Mouse (Mus musculus) MEL (cell line): ENCODE data around the gene Gm36176. TPM values are rescaled to one million over a fixed set of nuclear protein-coding genes. Genes with fewer than 3 reads are reported as not detected.

Source experiments
- DNase-seq: peaks from one replicate; pipeline ENCODE4 v3.0.0; 2011; ENCODE audit warnings: low read depth, low spot score
- H3K27ac ChIP-seq: 2 replicates; pipeline ENCODE4 v1.5.1; 2012; ENCODE audit warnings: low read depth, mild to moderate bottlenecking, control low read depth, low read length, moderate library complexity; ENCODE audit not compliant: control insufficient read depth
- H3K27me3 ChIP-seq, 2 experiments: fragments of 150-350 bp in 1 of 2; sonication (generic) in 1 of 2; 2 replicates each; pipeline ENCODE4 v1.6.1; 2012; ENCODE audit warnings: low read length in 2 of 2, mild to moderate bottlenecking in 2 of 2, improper control_type of control experiment in 1 of 2, moderate library complexity in 1 of 2; ENCODE audit not compliant: insufficient read depth in 2 of 2, control insufficient read depth in 1 of 2
- H3K36me3 ChIP-seq, 2 experiments: 2 replicates each; pipeline ENCODE4 v1.6.1; 2012 to 2014; ENCODE audit warnings: low read length in 2 of 2, improper control_type of control experiment in 1 of 2, inconsistent platforms in 1 of 2, mild to moderate bottlenecking in 1 of 2; ENCODE audit not compliant: insufficient read depth in 2 of 2, control insufficient read depth in 1 of 2
- H3K4me1 ChIP-seq, 2 experiments: fragments of 150-350 bp in 1 of 2; sonication (generic) in 1 of 2; 2 replicates each; pipeline ENCODE4 v1.6.1; 2012; ENCODE audit warnings: low read length in 2 of 2, improper control_type of control experiment in 1 of 2, mild to moderate bottlenecking in 1 of 2; ENCODE audit not compliant: insufficient read depth in 2 of 2, control insufficient read depth in 1 of 2
- H3K4me3 ChIP-seq, 2 experiments: fragments of 150-350 bp in 1 of 2; sonication (generic) in 1 of 2; 2 replicates each; pipeline ENCODE4 v1.5.1; 2012; ENCODE audit warnings: low read depth in 2 of 2, low read length in 2 of 2, mild to moderate bottlenecking in 2 of 2, moderate library complexity in 2 of 2, control low read depth in 1 of 2, improper control_type of control experiment in 1 of 2; ENCODE audit not compliant: control insufficient read depth in 1 of 2, insufficient read depth in 1 of 2
- H3K79me2 ChIP-seq: 2 replicates; pipeline ENCODE4 v1.6.1; 2012; ENCODE audit warnings: mild to moderate bottlenecking, low read length, moderate library complexity; ENCODE audit not compliant: control insufficient read depth, poor library complexity, insufficient read depth
- H3K9ac ChIP-seq: 2 replicates; pipeline ENCODE4 v1.6.1; 2012; ENCODE audit warnings: low read depth, mild to moderate bottlenecking, control low read depth, low read length, moderate library complexity; ENCODE audit not compliant: control insufficient read depth, poor library complexity, severe bottlenecking
- H3K9me3 ChIP-seq: fragments of 150-350 bp; sonication (generic); replicated peaks from 2 replicates; pipeline ENCODE4 v1.6.1; 2012; ENCODE audit warnings: mild to moderate bottlenecking, low read length, improper control_type of control experiment, moderate library complexity; ENCODE audit not compliant: insufficient read depth
- CHD2 ChIP-seq: IDR thresholded peaks from 2 replicates; pipeline ENCODE4 v1.6.1; 2011; ENCODE audit warnings: low read length, improper control_type of control experiment
- CTCF ChIP-seq, 3 experiments: IDR thresholded peaks in 2 of 3; conservative IDR thresholded peaks in 1 of 3; 2 replicates each; pipeline ENCODE4 v1.5.1; 2011 to 2012; ENCODE audit warnings: low read length in 3 of 3, low read depth in 2 of 3, mild to moderate bottlenecking in 2 of 3, improper control_type of control experiment in 1 of 3, inconsistent platforms in 1 of 3, mixed read lengths in 1 of 3, moderate library complexity in 1 of 3; ENCODE audit not compliant: control insufficient read depth in 1 of 3, insufficient read depth in 1 of 3, poor library complexity in 1 of 3, severe bottlenecking in 1 of 3
- E2F4 ChIP-seq: IDR thresholded peaks from 2 replicates; pipeline ENCODE4 v1.6.1; 2011; ENCODE audit warnings: low read depth, low read length, improper control_type of control experiment, borderline replicate concordance
- ELF1 ChIP-seq: IDR thresholded peaks from 2 replicates; pipeline ENCODE4 v1.6.1; 2014; ENCODE audit warnings: low read depth, mild to moderate bottlenecking, inconsistent platforms, low read length, improper control_type of control experiment, moderate library complexity
- EP300 ChIP-seq, 2 experiments: IDR thresholded peaks; 2 replicates each; pipeline ENCODE4 v1.6.1; 2011; ENCODE audit warnings: improper control_type of control experiment in 2 of 2, low read length in 2 of 2, low read depth in 1 of 2, mild to moderate bottlenecking in 1 of 2
- ETS1 ChIP-seq: IDR thresholded peaks from 2 replicates; pipeline ENCODE4 v1.6.1; 2012; ENCODE audit warnings: low read depth, mild to moderate bottlenecking, inconsistent platforms, low read length, improper control_type of control experiment, moderate library complexity
- GABPA ChIP-seq: IDR thresholded peaks from 2 replicates; pipeline ENCODE4 v1.6.1; 2012; ENCODE audit warnings: low read depth, mild to moderate bottlenecking, inconsistent platforms, low read length, improper control_type of control experiment, moderate library complexity
- HCFC1 ChIP-seq: IDR thresholded peaks from 2 replicates; pipeline ENCODE4 v1.6.1; 2012; ENCODE audit warnings: low read depth, mild to moderate bottlenecking, inconsistent platforms, low read length, improper control_type of control experiment, moderate library complexity
- KAT2A ChIP-seq: conservative IDR thresholded peaks from 2 replicates; pipeline ENCODE4 v1.6.1; 2012; ENCODE audit warnings: low read depth, low read length, improper control_type of control experiment, inconsistent platforms
- MAX ChIP-seq: IDR thresholded peaks from 2 replicates; pipeline ENCODE4 v1.6.1; 2011; ENCODE audit warnings: low read length, improper control_type of control experiment
- MEF2A ChIP-seq: IDR thresholded peaks from 2 replicates; pipeline ENCODE4 v1.6.1; 2014; ENCODE audit warnings: low read depth, mild to moderate bottlenecking, inconsistent platforms, low read length, improper control_type of control experiment; ENCODE audit not compliant: poor library complexity, insufficient replicate concordance, severe bottlenecking; ENCODE audit errors: extremely low read depth
- MXI1 ChIP-seq: IDR thresholded peaks from 2 replicates; pipeline ENCODE4 v1.6.1; 2011; ENCODE audit warnings: mild to moderate bottlenecking, low read depth, low read length, improper control_type of control experiment
- NELFE ChIP-seq: IDR thresholded peaks from 2 replicates; pipeline ENCODE4 v1.6.1; 2011; ENCODE audit warnings: low read depth, low read length, improper control_type of control experiment
- NRF1 ChIP-seq: IDR thresholded peaks from 2 replicates; pipeline ENCODE4 v1.6.1; 2014; ENCODE audit warnings: low read depth, mild to moderate bottlenecking, inconsistent platforms, low read length, improper control_type of control experiment, moderate library complexity; ENCODE audit not compliant: poor library complexity, insufficient read depth, severe bottlenecking
- POLR2A ChIP-seq, 2 experiments: IDR thresholded peaks; 2 replicates each; pipeline ENCODE4 v1.6.1; 2011 to 2012; ENCODE audit warnings: low read length in 2 of 2, mild to moderate bottlenecking in 2 of 2, control low read depth in 1 of 2, improper control_type of control experiment in 1 of 2, low read depth in 1 of 2, moderate library complexity in 1 of 2; ENCODE audit not compliant: control insufficient read depth in 1 of 2, insufficient read depth in 1 of 2, poor library complexity in 1 of 2
- RAD21 ChIP-seq: IDR thresholded peaks from 2 replicates; pipeline ENCODE4 v1.6.1; 2011; ENCODE audit warnings: mild to moderate bottlenecking, low read depth, low read length, improper control_type of control experiment
- SIN3A ChIP-seq: IDR thresholded peaks from 2 replicates; pipeline ENCODE4 v1.6.1; 2012; ENCODE audit warnings: low read length, improper control_type of control experiment, inconsistent platforms
- SMC3 ChIP-seq: IDR thresholded peaks from 2 replicates; pipeline ENCODE4 v1.6.1; 2011; ENCODE audit warnings: low read depth, low read length, improper control_type of control experiment
- TBP ChIP-seq: IDR thresholded peaks from 2 replicates; pipeline ENCODE4 v1.8.0; 2011; ENCODE audit warnings: low read depth, low read length, improper control_type of control experiment
- USF1 ChIP-seq: IDR thresholded peaks from 2 replicates; pipeline ENCODE4 v1.6.1; 2014; ENCODE audit warnings: low read depth, mild to moderate bottlenecking, inconsistent platforms, low read length, improper control_type of control experiment, moderate library complexity
- ZC3H11A ChIP-seq: IDR thresholded peaks from 2 replicates; pipeline ENCODE4 v1.6.1; 2012; ENCODE audit warnings: low read depth, mild to moderate bottlenecking, inconsistent platforms, low read length, improper control_type of control experiment
- polyA plus RNA-seq, 2 experiments: library from polyadenylated mRNA; stranded (reverse) in 1 of 2; unstranded in 1 of 2; fragments of >175 nt in 1 of 2; fragments of >200 nt in 1 of 2; gene quantifications; 2 replicates each; pipeline versions ENCODE4 v1.2.1 to v1.2.4; 2012; ENCODE audit warnings: low replicate concordance in 2 of 2, low read depth in 1 of 2; ENCODE audit not compliant: insufficient read length in 2 of 2, insufficient read depth in 1 of 2, missing spikeins in 1 of 2
- total RNA-seq: library from RNA; depleted of rRNA; stranded (reverse); fragments of 300-350 nt; gene quantifications from 2 replicates; pipeline ENCODE4 v1.2.3, GENCODE M21; 2012

Gene Gm36176
- total and polyA plus RNA-seq, 3 experiments: not detected

GRCm38 (mm10) chr10:77864067-77864761 is 17.6 kb downstream of the Gm36176 start:
- Histone ChIP-seq H3K36me3 (no peaks in the 10 kb centered on the region), H3K9ac (peak overlapping the region; percentile 35)
- TF ChIP-seq ELF1 (peak; percentile 68), NELFE (peak; percentile 46; the same call in 1 of the 2 replicates), SMC3 (peak; percentile 25; the same call in 1 of the 2 replicates), SIN3A (peak; percentile 57; the same call in 1 of the 2 replicates), HCFC1 (0 out of 2 replicates have a peak, but pooled peaks have one; percentile 34), POLR2A (IDR thresholded peaks at IDR 0.05; ENCODE audit: control insufficient read depth in 1 of 2, insufficient read depth in 1 of 2, low read depth in 1 of 2, low read length in 2 of 2, poor library complexity in 1 of 2) (peak; percentile 24 to 61; a peak in 2 of 4 replicates), NRF1 (0 out of 2 replicates have a peak, but pooled peaks have one; percentile 8), TBP (peak; percentile 56), CTCF (IDR thresholded peaks at IDR 0.05 in 2 of 3, conservative IDR thresholded peaks at IDR 0.05 in 1 of 3; ENCODE audit: control insufficient read depth in 1 of 3, insufficient read depth in 1 of 3, low read depth in 2 of 3, low read length in 3 of 3, poor library complexity in 1 of 3, severe bottlenecking in 1 of 3) (peak in 1 of 3 experiments; percentile 20; a peak in 1 of 6 replicates), GABPA (no peak), USF1 (no peak), MXI1 (peak; percentile 62), ZC3H11A (no peak)
- TF ChIP-seq, all 39 proteins: peak for 10
- H3K4me3 ChIP-seq: peak overlapping the region; percentile 56 to 68
- no peaks in the 10 kb centered on the region for H3K79me2 ChIP-seq
- no peak overlapping the region for H3K27ac ChIP-seq
- DNase-seq: peak; percentile 97
- no peaks in the 10 kb centered on the region for H3K9me3 ChIP-seq
- peaks cover 0 to 5% of the 10 kb centered on the region in 2 experiments; a peak in 1 of 4 replicates for H3K27me3 ChIP-seq
- peaks cover 0 to 6% of the 10 kb centered on the region in 2 experiments; a peak in 1 of 4 replicates for H3K4me1 ChIP-seq

- Histone ChIP-seq H3K79me2 (no peaks in the 10 kb centered on the region), H3K4me3 (peak overlapping the region; percentile 56 to 68), H3K4me1 (peaks cover 0 to 6% of the 10 kb centered on the region in 2 experiments; a peak in 1 of 4 replicates), H3K9ac (peak overlapping the region; percentile 35), H3K27me3 (peaks cover 0 to 3% of the 10 kb centered on the region in 2 experiments; a peak in 1 of 4 replicates)
- no peak for DNase-seq
- no peak for TF ChIP-seq POLR2A (IDR thresholded peaks at IDR 0.05; ENCODE audit: control insufficient read depth in 1 of 2, insufficient read depth in 1 of 2, low read depth in 1 of 2, low read length in 2 of 2, poor library complexity in 1 of 2)
- TF ChIP-seq E2F4: no peak
- TF ChIP-seq EP300 (IDR thresholded peaks at IDR 0.05; ENCODE audit: low read depth in 1 of 2, low read length in 2 of 2): no peak
- no peak for TF ChIP-seq ETS1
- no peak for TF ChIP-seq CTCF (IDR thresholded peaks at IDR 0.05 in 2 of 3, conservative IDR thresholded peaks at IDR 0.05 in 1 of 3; ENCODE audit: control insufficient read depth in 1 of 3, insufficient read depth in 1 of 3, low read depth in 2 of 3, low read length in 3 of 3, poor library complexity in 1 of 3, severe bottlenecking in 1 of 3)
- no peak for TF ChIP-seq MAX
- TF ChIP-seq CHD2: no peak
- TF ChIP-seq MEF2A: no peak
- TF ChIP-seq KAT2A: no peak
- TF ChIP-seq RAD21: no peak
- TF ChIP-seq, all 39 proteins: peak for 0
- Histone ChIP-seq H3K27ac (no peak overlapping the region), H3K36me3 (no peaks in the 10 kb centered on the region), H3K9me3 (no peaks in the 10 kb centered on the region)
Observed at GRCm38 (mm10) chr10:77864762-77865143, 18.1 kb downstream of the Gm36176 start.
